Mouse (Mus musculus) liver, embryonic 15.5 days (tissue): Measurements from ENCODE around the gene Tnfsf13b. TPM values are rescaled to one million over a fixed set of nuclear protein-coding genes. Genes with fewer than 3 reads are reported as not detected.

Source experiments
- ATAC-seq: fragments of 200-750 bp; cut with Nextera tagmentation; 2 replicates; pipeline ENCODE4 v1.8.0; 2017; ENCODE audit warnings: moderate number of reproducible peaks, mild to moderate bottlenecking, moderate library complexity; ENCODE audit not compliant: insufficient read depth
- H3K27ac ChIP-seq: fragments of 300-500 bp; sonication (generic); replicated peaks from 2 replicates; pipeline ENCODE4 v1.5.1; 2015; ENCODE audit warnings: mild to moderate bottlenecking, inconsistent platforms
- H3K27me3 ChIP-seq: fragments of 300-500 bp; sonication (generic); 2 replicates; pipeline ENCODE4 v1.6.1; 2015; ENCODE audit warnings: mild to moderate bottlenecking, inconsistent platforms
- H3K36me3 ChIP-seq: fragments of 300-500 bp; sonication (generic); replicated peaks from 2 replicates; pipeline ENCODE4 v1.6.1; 2015; ENCODE audit warnings: moderate library complexity, mild to moderate bottlenecking, inconsistent platforms
- H3K4me1 ChIP-seq: fragments of 300-500 bp; sonication (generic); replicated peaks from 2 replicates; pipeline ENCODE4 v1.6.1; 2015; ENCODE audit warnings: inconsistent platforms
- H3K4me2 ChIP-seq: fragments of 300-500 bp; sonication (generic); 2 replicates; pipeline ENCODE4 v1.6.1; 2015; ENCODE audit warnings: moderate library complexity, mild to moderate bottlenecking, inconsistent platforms
- H3K4me3 ChIP-seq: fragments of 300-500 bp; sonication (generic); replicated peaks from 2 replicates; pipeline ENCODE4 v1.5.1; 2015; ENCODE audit warnings: mild to moderate bottlenecking, inconsistent platforms
- H3K9ac ChIP-seq: fragments of 300-500 bp; sonication (generic); 2 replicates; pipeline ENCODE4 v1.6.1; 2015; ENCODE audit warnings: moderate library complexity, mild to moderate bottlenecking, inconsistent platforms
- H3K9me3 ChIP-seq: fragments of 300-500 bp; sonication (generic); replicated peaks from 2 replicates; pipeline ENCODE4 v1.6.1; 2016; ENCODE audit warnings: inconsistent platforms
- WGBS: fragments of 180-500 bp; shearing (Covaris S2); methylation state at CpG from one replicate; pipeline ENCODE4 v1.1.7; 2015; ENCODE audit warnings: mixed read lengths; ENCODE audit not compliant: insufficient replicate concordance; 5-methylcytosine and 5-hydroxymethylcytosine counted together
- polyA plus RNA-seq: library from polyadenylated mRNA; unstranded; fragments of >200 nt; fragmentation: Nextera tagmentation; extraction: Ambion mirVana; gene quantifications from 2 replicates; pipeline ENCODE4 v1.2.1, GENCODE M21; 2015

Tnfsf13b gene
- polyA plus RNA-seq, 1 experiment from 2014 or later: 0.51 TPM

- no peak overlapping the region for H3K4me3 ChIP-seq
- H3K4me1 ChIP-seq: peaks cover 49% of the 10 kb centered on the region
- no peak overlapping the region for H3K27ac ChIP-seq
- H3K9me3 ChIP-seq: no peaks in the 10 kb centered on the region
- H3K36me3 ChIP-seq: peaks cover 12% of the 10 kb centered on the region
- H3K27me3 ChIP-seq: no peaks in the 10 kb centered on the region
- no peak for ATAC-seq
- no peak overlapping the region for H3K9ac ChIP-seq
- no peak overlapping the region for H3K4me2 ChIP-seq
These were observed 26.1 kb upstream of the Tnfsf13b start for GRCm38 (mm10) chr8:9980188-9980587.

DNA sequence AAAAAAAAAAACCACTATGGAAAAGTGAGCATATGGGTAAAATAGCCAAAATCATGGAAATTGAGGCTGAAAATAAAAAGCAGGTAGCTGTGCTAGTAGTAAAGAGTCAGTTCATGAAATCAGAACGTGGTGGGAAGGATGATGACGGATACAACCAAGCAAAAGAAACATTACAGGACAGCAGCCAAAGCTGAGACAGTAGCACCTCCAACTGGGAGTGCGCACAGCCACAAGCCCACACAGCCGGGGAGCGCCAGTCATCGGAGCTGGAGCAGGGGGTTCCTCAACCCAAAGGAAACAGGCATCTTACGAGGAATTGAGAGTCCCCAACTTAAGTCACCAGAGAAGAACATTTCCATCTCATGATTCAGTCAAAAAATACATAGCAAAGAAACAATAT lies 2.2 kb upstream of the Tnfsf13b start:
- H3K27me3 ChIP-seq: peaks cover 10% of the 10 kb centered on the region
- 61% methylated on average over 7 of the region's 7 CpGs for WGBS
- H3K4me2 ChIP-seq: no peak overlapping the region
- no peaks in the 10 kb centered on the region for H3K36me3 ChIP-seq
- no peak overlapping the region for H3K4me3 ChIP-seq
- H3K9ac ChIP-seq: no peak overlapping the region
- no peak overlapping the region for H3K27ac ChIP-seq
- H3K9me3 ChIP-seq: no peaks in the 10 kb centered on the region
- no peaks in the 10 kb centered on the region for H3K4me1 ChIP-seq
- ATAC-seq: no peak

DNA sequence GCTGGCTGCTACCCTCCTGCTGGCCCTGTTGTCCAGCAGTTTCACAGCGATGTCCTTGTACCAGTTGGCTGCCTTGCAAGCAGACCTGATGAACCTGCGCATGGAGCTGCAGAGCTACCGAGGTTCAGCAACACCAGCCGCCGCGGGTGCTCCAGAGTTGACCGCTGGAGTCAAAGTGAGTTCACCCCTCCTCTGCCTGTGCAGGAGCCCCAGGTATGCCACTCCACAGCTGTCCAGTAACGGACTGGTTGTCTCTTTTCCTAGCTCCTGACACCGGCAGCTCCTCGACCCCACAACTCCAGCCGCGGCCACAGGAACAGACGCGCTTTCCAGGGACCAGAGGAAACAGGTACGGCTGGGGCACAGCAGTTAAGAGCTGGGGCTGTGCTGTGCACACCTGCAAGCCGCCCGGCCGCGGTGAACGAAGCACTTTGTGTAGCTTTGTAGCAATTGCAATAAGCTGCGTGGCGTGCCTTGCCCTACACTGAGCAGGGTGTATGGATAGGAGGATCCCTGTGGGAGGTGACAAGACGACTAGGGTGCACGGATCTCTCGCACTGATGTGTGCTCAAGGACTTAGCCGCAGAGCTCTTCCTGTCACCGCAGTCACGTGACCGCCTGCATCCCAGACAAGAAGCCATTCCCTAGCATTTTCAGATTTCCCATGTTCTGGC lies 856 bp downstream of the Tnfsf13b start:
- H3K9ac ChIP-seq: no peak overlapping the region
- whole genome bisulfite sequencing: 6% methylated on average over 29 of the region's 29 CpGs

GRCm38 (mm10) chr8:10007660-10008028 lies 1.4 kb downstream of the Tnfsf13b start:
- no peak overlapping the region for H3K27ac ChIP-seq
- no peaks in the 10 kb centered on the region for H3K36me3 ChIP-seq
- H3K4me2 ChIP-seq: peak overlapping the region; percentile 54; the same call in 1 of the 2 replicates
- ATAC-seq: no peak
- H3K9ac ChIP-seq: no peak overlapping the region
- no peaks in the 10 kb centered on the region for H3K4me1 ChIP-seq
- WGBS: 37% methylated on average over 6 of the region's 6 CpGs
- H3K27me3 ChIP-seq: peaks cover 10% of the 10 kb centered on the region
- no peaks in the 10 kb centered on the region for H3K9me3 ChIP-seq
- no peak overlapping the region for H3K4me3 ChIP-seq

More for the DNA sequence above, 856 bp downstream of the Tnfsf13b start:
- H3K27ac ChIP-seq: no peak overlapping the region
- H3K27me3 ChIP-seq: peaks cover 10% of the 10 kb centered on the region
- peak overlapping the region; percentile 26 for H3K4me3 ChIP-seq
- ATAC-seq: no peak
- peak overlapping the region; percentile 54 for H3K4me2 ChIP-seq
- no peaks in the 10 kb centered on the region for H3K9me3 ChIP-seq
- H3K36me3 ChIP-seq: no peaks in the 10 kb centered on the region
- H3K4me1 ChIP-seq: no peaks in the 10 kb centered on the region

GRCm38 (mm10) chr8:10016252-10016651 lies 10.0 kb downstream of the Tnfsf13b start:
- WGBS: 76% methylated on average over 1 of the region's 1 CpGs
- no peak for ATAC-seq

GRCm38 (mm10) chr8:10017231-10017630 lies 11.0 kb downstream of the Tnfsf13b start:
- no peaks in the 10 kb centered on the region for H3K9me3 ChIP-seq
- WGBS: 70% methylated on average over 3 of the region's 3 CpGs

More at GRCm38 (mm10) chr8:10016252-10016651, 10.0 kb downstream of the Tnfsf13b start:
- Histone ChIP-seq H3K4me1 (no peaks in the 10 kb centered on the region), H3K4me3 (no peak overlapping the region), H3K9me3 (no peaks in the 10 kb centered on the region), H3K27ac (no peak overlapping the region), H3K36me3 (no peaks in the 10 kb centered on the region), H3K9ac (no peak overlapping the region), H3K27me3 (no peaks in the 10 kb centered on the region), H3K4me2 (no peak overlapping the region)

DNA sequence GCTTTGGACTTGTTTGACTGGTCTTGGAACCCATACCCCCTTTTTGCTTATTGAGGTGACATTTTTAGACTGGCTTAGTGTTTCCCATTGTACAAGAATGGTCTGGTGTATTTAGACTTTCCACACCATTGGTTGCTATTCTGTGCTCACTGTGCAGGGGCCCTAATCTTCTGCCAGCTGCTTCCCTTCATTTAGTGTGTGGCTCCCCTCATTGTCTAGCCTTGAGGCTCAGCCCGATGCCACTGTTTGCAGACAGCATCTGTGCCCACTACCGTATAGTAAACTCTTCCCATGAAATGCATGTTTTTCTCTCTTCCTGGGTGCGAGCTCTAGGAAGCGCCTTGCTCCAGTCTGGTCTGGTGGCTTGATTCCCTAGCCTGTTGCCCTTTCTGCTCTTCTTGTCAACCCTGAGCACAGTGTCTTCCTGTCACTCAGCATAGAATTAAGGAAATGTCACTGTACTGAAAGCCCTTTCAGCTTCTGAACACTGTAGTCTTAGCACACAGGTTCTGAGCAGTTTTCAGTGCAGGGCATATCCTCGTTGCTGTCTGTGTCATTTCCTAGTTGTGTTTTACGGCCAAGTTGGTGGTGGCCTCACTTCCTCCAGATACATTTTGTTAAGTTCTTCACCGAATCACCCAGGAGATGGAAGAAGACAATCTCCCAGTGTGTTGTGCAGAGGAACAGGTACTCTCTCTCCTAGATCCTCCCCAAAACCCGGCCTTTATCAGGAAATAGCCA lies 24.2 kb downstream of the Tnfsf13b start:
- 34% methylated on average over 8 of the region's 8 CpGs for WGBS
- no peak overlapping the region for H3K4me2 ChIP-seq
- no peak overlapping the region; the same call in 1 of the 2 replicates for H3K27ac ChIP-seq
- H3K4me1 ChIP-seq: no peaks in the 10 kb centered on the region
- no peak overlapping the region for H3K4me3 ChIP-seq
- no peaks in the 10 kb centered on the region for H3K36me3 ChIP-seq
- no peak overlapping the region for H3K9ac ChIP-seq
- H3K9me3 ChIP-seq: no peaks in the 10 kb centered on the region
- H3K27me3 ChIP-seq: no peaks in the 10 kb centered on the region
- ATAC-seq: no peak

More at GRCm38 (mm10) chr8:10017231-10017630, 11.0 kb downstream of the Tnfsf13b start:
- Histone ChIP-seq H3K4me3 (no peak overlapping the region), H3K4me1 (no peaks in the 10 kb centered on the region), H3K36me3 (no peaks in the 10 kb centered on the region), H3K9ac (no peak overlapping the region), H3K27ac (no peak overlapping the region), H3K4me2 (no peak overlapping the region), H3K27me3 (no peaks in the 10 kb centered on the region)
- no peak for ATAC-seq

GRCm38 (mm10) chr8:10031177-10031576 lies 24.9 kb downstream of the Tnfsf13b start:
- H3K4me3 ChIP-seq: no peak overlapping the region
- no peaks in the 10 kb centered on the region for H3K27me3 ChIP-seq
- no peaks in the 10 kb centered on the region for H3K4me1 ChIP-seq
- 58% methylated on average over 9 of the region's 9 CpGs for WGBS
- no peak overlapping the region for H3K27ac ChIP-seq
- no peak overlapping the region for H3K4me2 ChIP-seq
- ATAC-seq: no peak
- no peaks in the 10 kb centered on the region for H3K9me3 ChIP-seq
- no peak overlapping the region for H3K9ac ChIP-seq
- H3K36me3 ChIP-seq: no peaks in the 10 kb centered on the region

- WGBS: 28% methylated on average over 3 of the region's 3 CpGs
- Histone ChIP-seq H3K4me2 (no peak overlapping the region), H3K27ac (no peak overlapping the region), H3K9me3 (no peaks in the 10 kb centered on the region), H3K36me3 (no peaks in the 10 kb centered on the region), H3K4me3 (no peak overlapping the region), H3K4me1 (no peaks in the 10 kb centered on the region), H3K27me3 (no peaks in the 10 kb centered on the region), H3K9ac (no peak overlapping the region)
- ATAC-seq: no peak
These were observed 34.6 kb downstream of the Tnfsf13b start for GRCm38 (mm10) chr8:10040866-10041265.

GRCm38 (mm10) chr8:10043842-10044510 lies 37.7 kb downstream of the Tnfsf13b start:
- no peak for ATAC-seq
- no peaks in the 10 kb centered on the region for H3K9me3 ChIP-seq
- WGBS: 44% methylated on average over 13 of the region's 13 CpGs
- H3K4me1 ChIP-seq: no peaks in the 10 kb centered on the region
- no peak overlapping the region for H3K27ac ChIP-seq
- no peak overlapping the region for H3K9ac ChIP-seq
- no peak overlapping the region for H3K4me3 ChIP-seq
- H3K27me3 ChIP-seq: no peaks in the 10 kb centered on the region
- H3K36me3 ChIP-seq: no peaks in the 10 kb centered on the region
- H3K4me2 ChIP-seq: no peak overlapping the region

DNA sequence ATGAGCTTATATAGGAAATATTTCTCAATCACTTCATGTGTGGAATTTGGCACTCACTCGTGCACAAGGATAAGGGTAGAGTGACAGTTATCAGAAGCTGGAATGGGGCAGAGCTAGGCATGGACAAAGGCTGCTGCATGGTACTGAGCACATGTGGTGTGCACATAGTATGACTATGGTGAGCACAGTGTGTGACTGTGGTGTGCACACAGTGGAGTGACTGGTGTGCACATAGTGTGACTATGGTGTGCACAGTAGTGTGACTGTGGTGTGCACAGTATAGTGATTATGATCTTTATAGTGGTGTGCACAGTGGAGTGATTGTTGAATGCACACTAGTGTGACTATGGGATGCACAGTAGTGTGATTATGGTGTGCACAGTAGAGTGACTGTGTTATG lies 39.5 kb downstream of the Tnfsf13b start:
- Histone ChIP-seq H3K27me3 (no peaks in the 10 kb centered on the region), H3K9me3 (no peaks in the 10 kb centered on the region), H3K9ac (no peak overlapping the region), H3K4me2 (no peak overlapping the region), H3K27ac (no peak overlapping the region), H3K4me3 (no peak overlapping the region), H3K4me1 (no peaks in the 10 kb centered on the region), H3K36me3 (no peaks in the 10 kb centered on the region)
- no peak for ATAC-seq
- WGBS: 33% methylated on average over 1 of the region's 1 CpGs
